Mouse (Mus musculus): ENCODE results near the gene Rtp2. TPM values are rescaled to one million over a fixed set of nuclear protein-coding genes. Genes with fewer than 3 reads are reported as not detected.

The Rtp2 gene
- polyA plus RNA-seq, 1 experiment from 2014 or later: not detected

GRCm38 (mm10) chr16:23972901-23973300, 40.7 kb upstream of the Rtp2 start:
- 78% methylated on average over 11 of the region's 11 CpGs for WGBS
- Histone ChIP-seq H3K27ac (ENCODE audit: low read depth, low read length) (no peak overlapping the region), H3K4me1 (replicated peaks; ENCODE audit: control insufficient read depth, insufficient read depth, low read length) (no peaks in the 10 kb centered on the region), H3K9ac (ENCODE audit: low read depth, low read length) (no peak overlapping the region), H3K36me3 (ENCODE audit: control insufficient read depth, insufficient read depth, low read length) (no peaks in the 10 kb centered on the region; the same call in 1 of the 2 replicates), H3K9me3 (ENCODE audit: control insufficient read depth, low read length) (no peaks in the 10 kb centered on the region), H3K27me3 (replicated peaks; ENCODE audit: control insufficient read depth, insufficient read depth, low read length) (no peaks in the 10 kb centered on the region), H3K4me2 (no peak overlapping the region), H3K4me3 (ENCODE audit: low read depth, low read length) (no peak overlapping the region)
- DNase-seq (ENCODE audit: low spot score): no peak
- no peak for ATAC-seq (replicated peaks; ENCODE audit: low FRiP score)

- whole genome bisulfite sequencing: 77% methylated on average over 20 of the region's 20 CpGs
- DNase-seq (ENCODE audit: low spot score) (no peak), ATAC-seq (replicated peaks; ENCODE audit: low FRiP score) (peak; percentile 57; the same call in 1 of the 2 replicates)
- Histone ChIP-seq H3K9me3 (ENCODE audit: control insufficient read depth, low read length) (no peaks in the 10 kb centered on the region), H3K4me2 (no peak overlapping the region), H3K4me3 (ENCODE audit: low read depth, low read length) (no peak overlapping the region), H3K9ac (ENCODE audit: low read depth, low read length) (no peak overlapping the region), H3K4me1 (replicated peaks; ENCODE audit: control insufficient read depth, insufficient read depth, low read length) (no peaks in the 10 kb centered on the region), H3K36me3 (ENCODE audit: control insufficient read depth, insufficient read depth, low read length) (no peaks in the 10 kb centered on the region; the same call in 1 of the 2 replicates), H3K27me3 (replicated peaks; ENCODE audit: control insufficient read depth, insufficient read depth, low read length) (no peaks in the 10 kb centered on the region), H3K27ac (ENCODE audit: low read depth, low read length) (no peak overlapping the region)
These were observed 40.0 kb upstream of the Rtp2 start for GRCm38 (mm10) chr16:23972126-23972740.

GRCm38 (mm10) chr16:23969919-23970318, 37.7 kb upstream of the Rtp2 start:
- 81% methylated on average over 14 of the region's 14 CpGs for WGBS
- Histone ChIP-seq H3K9me3 (ENCODE audit: control insufficient read depth, low read length) (no peaks in the 10 kb centered on the region), H3K9ac (ENCODE audit: low read depth, low read length) (no peak overlapping the region), H3K27ac (ENCODE audit: low read depth, low read length) (no peak overlapping the region), H3K4me1 (replicated peaks; ENCODE audit: control insufficient read depth, insufficient read depth, low read length) (no peaks in the 10 kb centered on the region), H3K4me2 (no peak overlapping the region), H3K36me3 (ENCODE audit: control insufficient read depth, insufficient read depth, low read length) (no peaks in the 10 kb centered on the region; the same call in 1 of the 2 replicates), H3K27me3 (replicated peaks; ENCODE audit: control insufficient read depth, insufficient read depth, low read length) (no peaks in the 10 kb centered on the region), H3K4me3 (ENCODE audit: low read depth, low read length) (no peak overlapping the region)
- no peak for ATAC-seq (replicated peaks; ENCODE audit: low FRiP score)
- DNase-seq (ENCODE audit: low spot score): no peak

- Histone ChIP-seq H3K9me3 (ENCODE audit: control insufficient read depth, low read length) (no peaks in the 10 kb centered on the region), H3K4me2 (no peak overlapping the region), H3K4me1 (replicated peaks; ENCODE audit: control insufficient read depth, insufficient read depth, low read length) (no peaks in the 10 kb centered on the region), H3K9ac (ENCODE audit: low read depth, low read length) (no peak overlapping the region), H3K27ac (ENCODE audit: low read depth, low read length) (no peak overlapping the region), H3K4me3 (ENCODE audit: low read depth, low read length) (no peak overlapping the region), H3K27me3 (replicated peaks; ENCODE audit: control insufficient read depth, insufficient read depth, low read length) (no peaks in the 10 kb centered on the region), H3K36me3 (ENCODE audit: control insufficient read depth, insufficient read depth, low read length) (no peaks in the 10 kb centered on the region; the same call in 1 of the 2 replicates)
- 77% methylated on average over 4 of the region's 4 CpGs for WGBS
- DNase-seq (ENCODE audit: low spot score) (no peak), ATAC-seq (replicated peaks; ENCODE audit: low FRiP score) (no peak)
These were observed 36.7 kb upstream of the Rtp2 start for GRCm38 (mm10) chr16:23968888-23969287.

- no peak overlapping the region for H3K4me3 ChIP-seq (ENCODE audit: low read depth, low read length)
- no peaks in the 10 kb centered on the region; the same call in 1 of the 2 replicates for H3K36me3 ChIP-seq (ENCODE audit: control insufficient read depth, insufficient read depth, low read length)
- WGBS: 77% methylated on average over 7 of the region's 7 CpGs
- no peaks in the 10 kb centered on the region for H3K9me3 ChIP-seq (ENCODE audit: control insufficient read depth, low read length)
- no peaks in the 10 kb centered on the region for H3K27me3 ChIP-seq (replicated peaks; ENCODE audit: control insufficient read depth, insufficient read depth, low read length)
- H3K27ac ChIP-seq (ENCODE audit: low read depth, low read length): no peak overlapping the region
- H3K4me2 ChIP-seq: no peak overlapping the region
- H3K9ac ChIP-seq (ENCODE audit: low read depth, low read length): no peak overlapping the region
- no peak for DNase-seq (ENCODE audit: low spot score)
- H3K4me1 ChIP-seq (replicated peaks; ENCODE audit: control insufficient read depth, insufficient read depth, low read length): no peaks in the 10 kb centered on the region
- ATAC-seq (replicated peaks; ENCODE audit: low FRiP score): no peak
These were observed 35.1 kb upstream of the Rtp2 start for GRCm38 (mm10) chr16:23967301-23967700.

GRCm38 (mm10) chr16:23966066-23966465, 33.9 kb upstream of the Rtp2 start:
- H3K27me3 ChIP-seq (replicated peaks; ENCODE audit: control insufficient read depth, insufficient read depth, low read length): no peaks in the 10 kb centered on the region
- no peak for DNase-seq (ENCODE audit: low spot score)
- WGBS: 87% methylated on average over 14 of the region's 14 CpGs
- H3K36me3 ChIP-seq (ENCODE audit: control insufficient read depth, insufficient read depth, low read length): no peaks in the 10 kb centered on the region; the same call in 1 of the 2 replicates
- H3K9me3 ChIP-seq (ENCODE audit: control insufficient read depth, low read length): no peaks in the 10 kb centered on the region
- no peak overlapping the region for H3K4me2 ChIP-seq
- no peaks in the 10 kb centered on the region for H3K4me1 ChIP-seq (replicated peaks; ENCODE audit: control insufficient read depth, insufficient read depth, low read length)
- H3K9ac ChIP-seq (ENCODE audit: low read depth, low read length): no peak overlapping the region
- no peak overlapping the region for H3K27ac ChIP-seq (ENCODE audit: low read depth, low read length)
- no peak for ATAC-seq (replicated peaks; ENCODE audit: low FRiP score)
- no peak overlapping the region for H3K4me3 ChIP-seq (ENCODE audit: low read depth, low read length)

- Histone ChIP-seq H3K27me3 (replicated peaks; ENCODE audit: control insufficient read depth, insufficient read depth, low read length) (no peaks in the 10 kb centered on the region), H3K4me1 (replicated peaks; ENCODE audit: control insufficient read depth, insufficient read depth, low read length) (no peaks in the 10 kb centered on the region), H3K36me3 (ENCODE audit: control insufficient read depth, insufficient read depth, low read length) (no peaks in the 10 kb centered on the region; the same call in 1 of the 2 replicates), H3K4me2 (no peak overlapping the region), H3K27ac (ENCODE audit: low read depth, low read length) (no peak overlapping the region), H3K9ac (ENCODE audit: low read depth, low read length) (no peak overlapping the region), H3K9me3 (ENCODE audit: control insufficient read depth, low read length) (no peaks in the 10 kb centered on the region), H3K4me3 (ENCODE audit: low read depth, low read length) (no peak overlapping the region)
- DNase-seq (ENCODE audit: low spot score): no peak
- no peak for ATAC-seq (replicated peaks; ENCODE audit: low FRiP score)
- WGBS: 84% methylated on average over 14 of the region's 14 CpGs
These were observed 32.6 kb upstream of the Rtp2 start for GRCm38 (mm10) chr16:23964706-23965367.

GRCm38 (mm10) chr16:23963896-23964668, 31.9 kb upstream of the Rtp2 start:
- H3K27ac ChIP-seq (ENCODE audit: low read depth, low read length): no peak overlapping the region
- H3K9ac ChIP-seq (ENCODE audit: low read depth, low read length): no peak overlapping the region
- no peaks in the 10 kb centered on the region for H3K4me1 ChIP-seq (replicated peaks; ENCODE audit: control insufficient read depth, insufficient read depth, low read length)
- no peaks in the 10 kb centered on the region for H3K27me3 ChIP-seq (replicated peaks; ENCODE audit: control insufficient read depth, insufficient read depth, low read length)
- H3K9me3 ChIP-seq (ENCODE audit: control insufficient read depth, low read length): no peaks in the 10 kb centered on the region
- H3K4me2 ChIP-seq: no peak overlapping the region
- WGBS: 81% methylated on average over 22 of the region's 22 CpGs
- DNase-seq (ENCODE audit: low spot score): no peak
- H3K36me3 ChIP-seq (ENCODE audit: control insufficient read depth, insufficient read depth, low read length): no peaks in the 10 kb centered on the region; the same call in 1 of the 2 replicates
- no peak overlapping the region for H3K4me3 ChIP-seq (ENCODE audit: low read depth, low read length)
- ATAC-seq (replicated peaks; ENCODE audit: low FRiP score): no peak
